Mouse (Mus musculus) heart, postnatal 4 days (tissue): ENCODE measurements at regions not wholly inside any gene's neighbourhood (a gene's known extent, or its start where the extent isn't known, plus 50 kb on each side); places are given as distances from the start of the nearest gene placed in this dataset.

Source experiments
- DNase-seq: peaks from one replicate; pipeline ENCODE4 v3.0.0; 2021

GRCm38 (mm10) chr12:12499903-12500302 lies 238.0 kb downstream of the Fam49a start:
- DNase-seq, result no peak

GRCm38 (mm10) chr12:12498621-12499020 lies 236.7 kb downstream of the Fam49a start:
- DNase-seq, result no peak

GRCm38 (mm10) chr12:12497277-12497841 lies 235.4 kb downstream of the Fam49a start:
- no peak for DNase-seq

- peak; percentile 61 for DNase-seq
Measured at GRCm38 (mm10) chr12:12496593-12497141, 234.7 kb downstream of the Fam49a start.

- no peak for DNase-seq
Measured at GRCm38 (mm10) chr12:12490173-12490572, 228.2 kb downstream of the Fam49a start.

- no peak for DNase-seq
Measured at GRCm38 (mm10) chr12:12488090-12488489, 226.2 kb downstream of the Fam49a start.

- DNase-seq, result no peak
Measured at GRCm38 (mm10) chr12:12486656-12487356, 224.9 kb downstream of the Fam49a start.

GRCm38 (mm10) chr12:12484921-12485680 lies 223.2 kb downstream of the Fam49a start:
- no peak for DNase-seq

GRCm38 (mm10) chr12:12480451-12480850 lies 218.5 kb downstream of the Fam49a start:
- DNase-seq, result no peak

- DNase-seq, result no peak
Measured at GRCm38 (mm10) chr12:12452086-12452485, 190.1 kb downstream of the Fam49a start.

- no peak for DNase-seq
Measured at GRCm38 (mm10) chr12:12446768-12447167, 184.8 kb downstream of the Fam49a start.

GRCm38 (mm10) chr12:12446281-12446680 lies 184.3 kb downstream of the Fam49a start:
- DNase-seq, result no peak

- DNase-seq, result no peak
Measured at GRCm38 (mm10) chr12:12442872-12443271, 180.9 kb downstream of the Fam49a start.

GRCm38 (mm10) chr12:12436379-12436778 lies 174.4 kb downstream of the Fam49a start:
- DNase-seq, result peak; percentile 10

- DNase-seq, result no peak
Measured at GRCm38 (mm10) chr12:12432597-12432996, 170.7 kb downstream of the Fam49a start.
